Mouse (Mus musculus) embryo, embryonic 10.5 days (tissue): ENCODE results near the gene Fbh1.

ENCODE experiments used
- DNase-seq: peaks from one replicate; pipeline ENCODE4 v3.0.0-alpha.2; 2015; ENCODE audit warnings: low spot score

Gene Fbh1

GRCm38 (mm10) chr2:11777091-11778068 lies at the start of gene Fbh1, which contains the start of gene Ankrd16:
Gene Fbh1 (minus strand): TSS chr2:11777582.
Gene Ankrd16 (plus strand): TSS chr2:11777876.
- peak; percentile 100 for DNase-seq

GRCm38 (mm10) chr2:11801299-11801930 lies 24.0 kb upstream of the Fbh1 start:
- DNase-seq, result no peak

- DNase-seq, result peak; percentile 46
These were observed 20.6 kb upstream of the Fbh1 start for GRCm38 (mm10) chr2:11797930-11798364.

DNA sequence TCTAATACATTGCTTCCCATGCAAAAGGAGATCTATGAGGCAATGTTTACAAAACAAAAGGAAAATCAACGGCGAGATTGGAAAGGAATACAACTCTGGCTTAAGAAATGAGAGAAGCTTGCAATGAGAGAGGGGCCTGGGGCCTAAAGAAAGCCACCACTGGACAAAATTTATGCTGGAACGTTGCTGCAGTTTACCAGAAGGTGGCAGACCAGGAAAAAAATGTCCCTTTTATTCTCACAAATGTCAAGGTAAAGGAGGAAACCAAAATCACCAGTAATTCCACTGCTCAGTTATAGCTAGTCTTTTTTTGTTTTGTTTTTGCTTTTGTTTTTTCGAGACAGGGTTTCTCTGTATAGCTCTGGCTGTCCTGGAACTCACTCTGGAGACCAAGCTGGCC lies 17.3 kb upstream of the Fbh1 start:
- DNase-seq, result no peak

GRCm38 (mm10) chr2:11784159-11784558 lies 6.8 kb upstream of the Fbh1 start:
- no peak for DNase-seq

- peak; percentile 93 for DNase-seq
These were observed 873 bp upstream of the Fbh1 start for GRCm38 (mm10) chr2:11778087-11778823.

- DNase-seq, result no peak
These were observed 967 bp downstream of the Fbh1 start for GRCm38 (mm10) chr2:11776415-11776814.

DNA sequence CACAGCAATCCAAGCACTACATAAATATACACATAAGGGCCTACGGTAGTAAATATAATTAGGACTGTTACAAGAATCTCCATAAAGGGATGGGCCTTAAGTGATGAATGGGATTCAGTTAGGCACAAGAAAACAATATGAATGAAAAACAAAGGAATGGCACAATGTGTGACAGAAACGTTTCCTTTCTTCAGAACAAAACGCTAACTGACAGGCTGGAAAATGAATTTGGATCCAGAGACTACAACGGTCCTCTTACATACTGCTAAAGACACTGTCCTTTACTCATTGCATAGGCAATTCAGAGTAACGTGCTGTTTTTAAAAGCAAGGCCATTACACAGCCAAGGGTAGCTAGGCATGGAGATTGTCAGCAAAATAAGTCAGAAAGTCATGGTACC lies 2.3 kb downstream of the Fbh1 start:
- DNase-seq, result no peak

DNA sequence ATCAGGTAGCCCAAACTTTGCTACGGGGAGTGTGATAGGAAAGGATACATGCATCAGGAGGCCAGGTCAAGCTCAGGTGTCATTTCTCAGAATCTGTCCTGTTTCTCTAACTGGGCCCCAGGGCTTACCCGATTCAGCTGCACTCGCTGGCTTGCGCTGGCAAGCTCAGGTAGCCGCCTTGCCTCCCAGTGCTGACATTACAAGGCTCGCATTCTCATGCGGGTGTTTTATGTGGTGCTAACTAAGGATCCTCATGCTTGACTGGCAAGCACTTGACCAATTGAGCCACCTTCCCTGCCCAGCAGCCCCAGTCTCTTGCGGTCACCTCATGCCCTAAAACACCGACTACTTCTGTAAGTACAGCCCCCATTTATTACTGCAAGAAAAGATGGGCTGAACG lies 3.0 kb downstream of the Fbh1 start:
- no peak for DNase-seq

GRCm38 (mm10) chr2:11772401-11772800 lies 5.0 kb downstream of the Fbh1 start:
- no peak for DNase-seq

DNA sequence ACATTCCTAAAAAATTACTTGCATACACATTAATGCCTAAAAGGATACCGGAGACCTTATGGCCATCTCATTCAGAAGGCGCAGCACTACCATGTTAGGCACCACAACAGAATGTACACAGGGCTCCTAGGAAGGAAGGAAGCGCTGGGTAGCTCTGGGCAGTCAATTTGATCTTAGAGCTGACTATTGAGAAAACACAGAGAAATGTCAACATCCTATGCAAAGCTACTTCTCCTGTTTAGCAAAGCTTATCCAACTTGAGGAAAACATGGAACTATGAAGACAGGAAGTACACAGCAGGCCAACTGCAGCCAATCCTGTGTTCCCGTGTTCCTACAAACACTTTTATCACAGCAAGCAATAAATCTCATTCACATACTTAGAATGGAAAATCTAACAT lies 5.7 kb downstream of the Fbh1 start:
- DNase-seq, result no peak

DNA sequence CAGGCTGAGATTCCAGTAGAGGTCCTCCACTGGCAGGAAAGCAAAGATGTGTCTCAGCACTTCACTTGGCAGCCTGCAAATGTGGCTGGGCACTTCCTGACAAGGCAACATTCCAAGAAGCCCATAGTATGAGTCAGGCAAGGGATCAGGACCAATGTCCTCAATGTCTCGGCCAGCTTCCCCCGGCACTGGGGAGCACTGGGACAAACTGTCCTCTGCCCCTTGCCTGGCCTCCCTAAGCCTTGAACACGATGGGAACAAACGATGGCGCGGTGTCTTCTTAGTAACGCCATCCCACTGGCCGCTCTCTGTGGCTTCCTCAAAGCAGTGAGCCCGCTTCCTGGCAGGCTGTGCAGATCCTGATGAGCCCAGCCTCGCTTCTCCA lies 10.2 kb downstream of the Fbh1 start:
- DNase-seq, result no peak

DNA sequence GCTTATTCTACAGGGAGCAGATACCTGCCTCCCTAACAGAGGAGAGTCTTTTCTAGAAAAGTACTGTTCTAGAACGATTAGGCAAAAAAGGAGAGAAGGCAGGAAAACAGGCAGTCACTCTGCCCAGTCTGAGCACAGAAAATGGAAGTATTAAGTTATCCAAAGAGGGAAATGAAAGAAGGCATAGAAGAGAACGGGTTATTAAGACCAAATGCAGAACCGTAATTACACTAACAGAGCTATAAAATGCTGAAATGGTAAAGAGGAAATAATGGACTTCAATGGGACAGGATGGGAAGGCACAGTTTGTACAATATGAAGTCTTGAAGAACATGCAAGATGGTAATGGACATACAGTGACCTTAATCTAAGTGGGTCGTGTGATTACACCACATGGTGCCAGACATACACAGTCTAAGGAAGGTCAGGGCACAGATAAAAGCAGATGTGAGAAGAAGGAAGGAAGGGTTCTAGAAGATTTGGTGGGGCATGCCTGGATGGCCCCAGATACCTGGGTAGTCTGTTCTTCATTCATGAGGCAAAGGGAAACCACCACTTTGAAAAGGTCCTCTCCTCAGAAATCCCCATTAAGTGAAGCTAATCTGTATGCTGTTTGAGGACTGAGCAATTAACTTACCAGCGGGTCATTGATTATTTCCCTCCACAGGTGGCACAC lies 10.8 kb downstream of the Fbh1 start:
- no peak for DNase-seq

DNA sequence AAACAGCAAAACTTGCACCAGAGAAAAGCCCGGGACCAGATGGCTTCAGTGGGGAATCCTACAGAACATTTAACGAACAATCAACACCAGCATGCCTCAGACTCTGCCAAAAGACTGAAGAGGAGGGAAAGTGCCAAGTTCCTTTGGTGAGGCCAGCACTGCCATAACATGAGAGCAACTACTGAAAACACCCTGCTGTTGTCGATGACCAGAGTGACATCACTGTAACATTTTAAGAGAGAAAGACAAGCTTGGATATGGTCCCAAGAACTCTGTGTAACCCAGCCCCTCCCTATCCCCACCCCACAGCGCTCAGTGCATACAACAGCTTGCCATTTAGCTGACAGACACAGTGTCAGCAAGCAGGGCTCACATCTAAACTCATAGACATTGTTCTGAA lies 11.7 kb downstream of the Fbh1 start:
- no peak for DNase-seq

DNA sequence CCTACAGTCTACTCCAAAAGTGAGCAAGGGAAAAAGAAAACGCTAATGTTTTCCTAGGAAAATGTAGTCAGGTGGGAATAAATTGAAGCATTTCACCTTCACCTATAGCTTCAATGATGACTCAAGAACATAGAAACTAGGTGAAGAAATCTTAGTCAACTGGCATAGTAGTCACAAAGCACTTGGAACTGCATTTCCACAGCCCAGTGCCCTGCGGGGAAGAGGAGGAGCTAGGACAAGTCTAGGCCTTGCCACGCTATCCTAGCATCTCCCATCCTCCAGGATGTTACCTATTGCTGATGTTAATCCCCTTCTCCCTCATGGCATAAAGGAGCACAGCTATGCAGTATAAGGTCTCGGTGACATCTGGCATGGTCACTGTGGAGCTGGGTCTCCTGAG lies 14.8 kb downstream of the Fbh1 start:
- no peak for DNase-seq

DNA sequence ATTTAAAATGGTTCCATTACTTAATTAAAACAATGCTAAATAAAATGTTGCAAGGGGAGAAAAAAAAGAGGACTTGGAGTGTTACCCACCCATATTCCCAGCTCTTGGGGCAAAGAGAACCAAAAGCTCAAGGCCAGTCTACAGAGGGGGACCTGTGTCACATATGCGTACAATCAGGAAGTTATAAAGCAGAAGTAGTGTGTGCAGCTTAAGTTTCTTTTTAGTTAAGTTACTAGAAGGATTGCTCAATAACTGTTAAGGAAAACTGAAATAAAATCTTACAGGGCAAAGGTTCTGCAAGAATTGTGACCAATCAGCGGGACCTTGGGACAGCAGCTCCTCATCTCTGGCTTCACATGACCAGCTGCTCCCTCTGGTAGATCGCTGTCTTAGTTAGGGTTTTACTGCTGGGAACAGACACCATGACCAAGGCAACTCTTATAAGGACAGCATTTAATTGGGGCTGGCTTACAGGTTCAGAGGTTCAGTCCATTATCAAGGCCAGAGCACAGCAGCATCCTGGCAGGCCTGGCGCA lies 37.8 kb downstream of the Fbh1 start:
- no peak for DNase-seq

DNA sequence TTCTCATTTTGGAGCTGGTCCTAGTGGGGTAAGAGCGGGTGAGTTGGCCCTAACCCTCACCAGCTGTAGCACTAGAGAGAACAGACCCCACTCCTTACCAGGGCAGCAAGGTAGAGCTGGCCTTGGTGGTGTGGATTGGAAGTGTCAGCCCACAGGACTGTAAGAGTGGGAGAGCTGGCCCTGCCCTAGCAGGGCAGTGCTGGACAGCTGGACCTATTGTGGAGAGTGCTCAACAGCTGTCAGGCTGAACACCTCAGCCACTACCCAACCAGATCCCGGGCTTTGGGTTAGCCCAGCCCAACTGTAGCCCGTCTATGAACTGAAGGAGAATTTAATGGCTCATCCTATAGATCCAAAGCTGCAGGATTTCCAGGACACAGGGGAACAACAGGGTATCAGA lies 38.6 kb downstream of the Fbh1 start:
- no peak for DNase-seq

GRCm38 (mm10) chr2:11735853-11736252 lies 41.5 kb downstream of the Fbh1 start:
- DNase-seq, result no peak

DNA sequence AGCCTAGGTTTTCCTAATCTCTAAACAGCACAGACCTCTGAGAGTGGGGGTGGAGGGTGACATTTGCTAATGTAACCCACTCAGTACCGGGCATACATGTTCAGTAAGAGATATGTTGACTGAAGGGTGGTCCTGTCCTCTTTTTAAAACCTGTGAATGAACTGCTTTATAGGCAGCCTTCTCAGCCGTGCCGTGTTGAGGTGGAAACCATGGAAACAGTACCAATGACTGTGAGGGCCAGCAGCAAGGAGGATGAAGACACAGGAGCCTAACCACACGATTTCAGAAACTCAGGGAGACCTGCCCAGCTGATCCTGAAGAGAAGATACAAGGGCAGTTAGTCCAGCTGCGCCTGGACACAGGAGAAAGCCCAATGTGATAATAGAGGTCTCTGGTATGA lies 44.4 kb downstream of the Fbh1 start:
- no peak for DNase-seq

GRCm38 (mm10) chr2:11729091-11729490 lies 48.3 kb downstream of the Fbh1 start:
- DNase-seq, result peak; percentile 49

GRCm38 (mm10) chr2:11727574-11727973 lies 49.8 kb downstream of the Fbh1 start:
- no peak for DNase-seq

DNA sequence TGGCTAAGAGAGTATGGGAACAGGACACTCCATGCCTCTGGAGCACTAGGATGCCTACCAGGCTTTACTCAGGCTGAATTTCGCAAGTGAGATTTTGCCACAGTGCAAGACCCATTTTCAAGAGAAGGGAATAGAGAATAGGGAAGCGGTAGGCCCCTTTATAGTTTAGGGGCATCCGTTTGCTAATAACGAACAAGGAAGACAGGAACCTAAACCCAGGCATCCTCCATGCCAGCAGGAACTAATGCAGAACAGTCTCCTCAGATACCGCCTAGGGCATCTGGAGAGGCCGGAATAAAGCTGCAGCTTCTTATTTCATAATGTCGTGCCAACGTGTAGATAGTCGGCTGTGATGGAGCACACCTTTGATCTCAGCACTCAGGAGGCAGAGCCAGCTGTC lies 54.8 kb downstream of the Fbh1 start:
- DNase-seq, result no peak
